Mouse (Mus musculus) myocyte (in vitro differentiated cells): ENCODE data around the gene Fyn. TPM values are rescaled to one million over a fixed set of nuclear protein-coding genes. Genes with fewer than 3 reads are reported as not detected.

Experiments
- H3K27me3 ChIP-seq: one replicate; pipeline ENCODE4 v1.6.1; 2011; ENCODE audit not compliant: control insufficient read depth, insufficient read depth, insufficient read length
- H3K36me3 ChIP-seq: one replicate; pipeline ENCODE4 v1.6.1; 2011; ENCODE audit not compliant: control insufficient read depth, insufficient read depth
- H3K4me2 ChIP-seq: one replicate; pipeline ENCODE4 v1.6.1; 2011; ENCODE audit warnings: low read depth, control low read depth
- H3K4me3 ChIP-seq: one replicate; pipeline ENCODE4 v1.5.1; 2011; ENCODE audit warnings: mild to moderate bottlenecking, control low read depth, moderate library complexity
- H3K79me2 ChIP-seq: one replicate; pipeline ENCODE4 v1.6.1; 2011; ENCODE audit not compliant: control insufficient read depth, insufficient read depth
- H3ac ChIP-seq: one replicate; pipeline ENCODE4 v1.6.1; 2011; ENCODE audit not compliant: control insufficient read depth, insufficient read length
- CEBPB ChIP-seq: IDR thresholded peaks from 2 replicates; pipeline ENCODE4 v1.6.1; 2011; ENCODE audit warnings: mild to moderate bottlenecking, moderate library complexity; ENCODE audit not compliant: poor library complexity, insufficient read depth, severe bottlenecking
- E2F4 ChIP-seq: IDR thresholded peaks from one replicate; pipeline ENCODE4 v1.6.1; 2011; ENCODE audit warnings: mild to moderate bottlenecking, control low read depth, moderate library complexity; ENCODE audit not compliant: insufficient read depth
- MAX ChIP-seq: IDR thresholded peaks from one replicate; pipeline ENCODE4 v1.6.1; 2011; ENCODE audit warnings: low read depth, mild to moderate bottlenecking, control low read depth
- MYOD1 ChIP-seq, 3 experiments: IDR thresholded peaks; one replicate each; pipeline ENCODE4 v1.6.1; 2011; ENCODE audit warnings: control low read depth in 2 of 3, low read depth in 2 of 3, mild to moderate bottlenecking in 2 of 3, moderate library complexity in 1 of 3; ENCODE audit not compliant: insufficient read length in 2 of 3, control insufficient read depth in 1 of 3
- MYOG ChIP-seq, 3 experiments: IDR thresholded peaks; one replicate each; pipeline ENCODE4 v1.6.1; 2011; ENCODE audit warnings: control low read depth in 2 of 3, low read depth in 2 of 3, mild to moderate bottlenecking in 2 of 3; ENCODE audit not compliant: insufficient read length in 2 of 3, control insufficient read depth in 1 of 3, insufficient read depth in 1 of 3
- POLR2A ChIP-seq: IDR thresholded peaks from one replicate; pipeline ENCODE4 v1.6.1; 2011; ENCODE audit warnings: low read depth, mild to moderate bottlenecking, control low read depth, moderate library complexity; ENCODE audit not compliant: insufficient read length
- POLR2AphosphoS2 ChIP-seq: IDR thresholded peaks from one replicate; pipeline ENCODE4 v1.6.1; 2011; ENCODE audit warnings: low read depth, control low read depth; ENCODE audit not compliant: insufficient read length
- REST ChIP-seq: IDR thresholded peaks from one replicate; pipeline ENCODE4 v1.6.1; 2011; ENCODE audit warnings: mild to moderate bottlenecking, control low read depth, moderate library complexity; ENCODE audit not compliant: insufficient read depth, insufficient read length
- SRF ChIP-seq: IDR thresholded peaks from one replicate; pipeline ENCODE4 v1.6.1; 2011; ENCODE audit warnings: low read depth; ENCODE audit not compliant: control insufficient read depth, insufficient read length
- TCF12 ChIP-seq: IDR thresholded peaks from one replicate; pipeline ENCODE4 v1.6.1; 2011; ENCODE audit warnings: mild to moderate bottlenecking, control low read depth; ENCODE audit not compliant: poor library complexity, insufficient read depth, severe bottlenecking
- TCF3 ChIP-seq: IDR thresholded peaks from one replicate; pipeline ENCODE4 v1.6.1; 2011; ENCODE audit warnings: low read depth, control low read depth; ENCODE audit not compliant: insufficient read length
- USF1 ChIP-seq: IDR thresholded peaks from one replicate; pipeline ENCODE4 v1.6.1; 2011; ENCODE audit warnings: low read depth, mild to moderate bottlenecking, control low read depth, moderate library complexity
- polyA plus RNA-seq: library from polyadenylated mRNA; unstranded; fragments of >200 nt; fragmentation: generic; extraction: Trizol; gene quantifications from one replicate; pipeline ENCODE4 v1.2.1, GENCODE M21; 2012; ENCODE audit warnings: missing spikeins

The Fyn gene
- polyA plus RNA-seq, 1 experiment: 148 TPM

DNA sequence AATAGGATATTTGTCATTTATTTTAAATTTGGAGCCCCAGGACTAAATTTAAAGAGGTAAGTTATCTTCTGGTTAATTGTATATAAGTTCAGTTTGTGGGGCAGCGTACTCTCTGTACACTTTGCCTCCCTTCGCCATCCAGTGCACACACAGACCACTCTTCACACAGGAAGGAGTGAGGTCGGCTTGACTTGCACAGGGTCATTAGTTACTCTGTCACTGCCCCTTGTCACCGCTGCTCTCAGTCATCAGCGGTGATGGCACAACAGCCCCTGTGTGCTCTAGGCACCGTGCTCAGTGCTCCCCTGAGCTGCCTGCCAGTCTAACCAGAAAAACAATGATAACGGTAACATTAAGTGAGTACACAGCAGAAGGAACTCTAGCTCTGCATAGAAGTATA is 21.9 kb downstream of the Fyn start:
- H3K36me3 ChIP-seq: peaks cover 27% of the 10 kb centered on the region
- H3K27me3 ChIP-seq: no peaks in the 10 kb centered on the region
- H3ac ChIP-seq: no peak overlapping the region
- H3K4me3 ChIP-seq: no peak overlapping the region
- TF ChIP-seq MYOD1 (IDR thresholded peaks at IDR 0.05; ENCODE audit: control insufficient read depth in 1 of 3, insufficient read length in 2 of 3, low read depth in 2 of 3): no peak
- TF ChIP-seq TCF3: no peak
- H3K4me2 ChIP-seq: no peak overlapping the region
- peaks cover 98% of the 10 kb centered on the region for H3K79me2 ChIP-seq

DNA sequence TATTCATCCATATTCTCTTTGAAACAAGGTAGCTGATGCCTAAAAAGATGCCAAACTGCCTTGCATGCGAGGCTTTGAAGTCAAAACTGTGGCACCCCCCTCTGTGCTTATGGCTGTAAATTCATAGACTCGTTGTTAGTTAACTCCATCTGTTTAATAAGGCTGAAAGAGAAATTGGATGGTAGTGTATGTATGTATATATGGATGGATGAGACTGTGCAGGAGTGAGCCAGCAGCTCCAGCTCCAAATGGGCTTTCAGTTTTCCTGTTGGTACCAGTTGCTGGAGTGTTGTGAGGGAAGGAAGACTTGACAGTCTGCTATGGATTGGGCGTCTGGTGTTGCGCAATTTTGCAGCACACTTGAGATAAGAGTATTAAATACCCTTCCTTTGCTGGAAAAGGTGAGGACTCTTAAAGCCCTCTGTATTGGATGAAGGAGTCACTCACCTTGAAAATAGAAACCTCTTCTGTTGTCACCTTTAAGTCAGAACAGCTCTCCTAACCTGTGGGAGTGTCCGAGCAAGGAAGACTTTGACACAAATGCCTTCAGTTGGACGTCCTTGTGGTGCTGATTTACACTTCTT is 24.3 kb downstream of the Fyn start:
- peaks cover 40% of the 10 kb centered on the region for H3K36me3 ChIP-seq
- H3K79me2 ChIP-seq: peaks cover 89% of the 10 kb centered on the region
- no peaks in the 10 kb centered on the region for H3K27me3 ChIP-seq
- H3ac ChIP-seq: no peak overlapping the region
- TF ChIP-seq CEBPB (peak; percentile 83), MYOD1 (IDR thresholded peaks at IDR 0.05; ENCODE audit: control insufficient read depth in 1 of 3, insufficient read length in 2 of 3, low read depth in 2 of 3) (no peak)
- no peak overlapping the region for H3K4me3 ChIP-seq
- no peak overlapping the region for H3K4me2 ChIP-seq

DNA sequence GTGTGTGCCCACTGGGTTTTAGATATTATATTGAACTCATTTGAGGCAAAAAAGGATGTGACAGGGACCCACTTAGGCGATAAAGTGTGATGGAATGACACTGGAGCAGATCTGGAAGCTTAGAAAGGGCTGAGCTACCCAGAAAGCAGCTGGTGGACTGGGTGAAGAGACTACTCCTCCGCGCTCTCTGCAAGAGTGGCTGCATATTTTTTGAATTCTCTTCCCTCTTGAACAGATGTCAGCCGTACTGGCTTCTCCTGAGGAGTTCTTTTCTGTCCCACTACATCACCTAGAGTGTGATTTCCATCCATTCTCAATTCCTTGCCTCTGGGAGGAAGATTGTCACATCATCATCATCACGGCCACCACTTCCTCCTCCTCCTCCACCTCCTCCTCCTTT is 26.9 kb downstream of the Fyn start:
- peaks cover 78% of the 10 kb centered on the region for H3K79me2 ChIP-seq
- TF ChIP-seq TCF12 (no peak), MYOG (IDR thresholded peaks at IDR 0.05; ENCODE audit: control insufficient read depth in 1 of 3, insufficient read depth in 1 of 3, insufficient read length in 2 of 3, low read depth in 2 of 3) (no peak), CEBPB (no peak), TCF3 (no peak), USF1 (no peak), POLR2A (no peak)

DNA sequence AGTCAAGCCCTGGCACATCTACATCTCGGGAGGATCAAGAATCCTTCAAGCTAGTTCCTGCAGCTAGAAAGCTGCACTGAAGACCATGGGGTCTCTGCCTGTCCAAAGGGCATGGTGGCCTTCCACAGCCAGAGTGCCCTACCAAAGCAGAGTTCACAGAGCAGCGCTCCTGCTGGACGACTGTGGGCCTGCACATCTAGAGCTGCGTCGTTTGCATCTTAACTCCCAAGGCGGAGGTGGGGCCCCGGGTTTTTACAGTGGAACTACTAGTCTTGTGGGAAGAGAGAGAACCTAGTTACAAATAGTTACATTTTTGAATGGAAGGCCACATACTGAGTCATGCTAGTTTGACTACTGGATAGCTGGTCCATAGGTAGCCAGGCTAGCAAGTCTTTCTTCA is 30.3 kb downstream of the Fyn start:
- no peak overlapping the region for H3ac ChIP-seq
- no peak overlapping the region for H3K4me3 ChIP-seq
- peaks cover 48% of the 10 kb centered on the region for H3K36me3 ChIP-seq
- no peaks in the 10 kb centered on the region for H3K27me3 ChIP-seq
- no peak overlapping the region for H3K4me2 ChIP-seq
- H3K79me2 ChIP-seq: peaks cover 71% of the 10 kb centered on the region
- TF ChIP-seq SRF (no peak), CEBPB (no peak), POLR2AphosphoS2 (no peak), USF1 (no peak), MAX (no peak), TCF3 (no peak), E2F4 (no peak), MYOG (IDR thresholded peaks at IDR 0.05; ENCODE audit: control insufficient read depth in 1 of 3, insufficient read depth in 1 of 3, insufficient read length in 2 of 3, low read depth in 2 of 3) (no peak), POLR2A (no peak), REST (no peak), MYOD1 (IDR thresholded peaks at IDR 0.05; ENCODE audit: control insufficient read depth in 1 of 3, insufficient read length in 2 of 3, low read depth in 2 of 3) (no peak), TCF12 (no peak)

More for the DNA sequence above, 26.9 kb downstream of the Fyn start:
- H3ac ChIP-seq: no peak overlapping the region
- peaks cover 52% of the 10 kb centered on the region for H3K36me3 ChIP-seq
- H3K4me3 ChIP-seq: no peak overlapping the region
- H3K4me2 ChIP-seq: no peak overlapping the region
- H3K27me3 ChIP-seq: no peaks in the 10 kb centered on the region

DNA sequence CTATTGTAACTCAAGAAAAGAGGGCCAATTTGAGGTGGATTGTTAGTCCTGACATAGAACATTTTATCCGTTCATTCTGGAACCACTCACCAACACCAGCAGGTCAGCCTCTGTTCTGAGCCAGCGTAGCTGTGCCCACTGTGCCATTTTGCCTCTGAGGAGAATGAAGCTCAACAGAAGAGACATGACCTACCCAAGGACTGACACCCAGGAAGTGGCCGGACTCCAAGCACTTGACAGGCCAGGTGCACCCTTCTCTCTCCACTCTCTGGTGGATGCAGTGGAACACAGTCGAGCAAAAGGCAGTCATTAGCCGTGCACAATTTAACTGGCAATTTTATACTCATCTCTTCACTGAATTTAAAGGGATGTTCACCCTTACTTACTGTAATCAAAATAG is 31.5 kb downstream of the Fyn start:
- H3K4me3 ChIP-seq: no peak overlapping the region
- TF ChIP-seq CEBPB (no peak), POLR2AphosphoS2 (peak; percentile 22), MYOG (IDR thresholded peaks at IDR 0.05; ENCODE audit: control insufficient read depth in 1 of 3, insufficient read depth in 1 of 3, insufficient read length in 2 of 3, low read depth in 2 of 3) (no peak), POLR2A (no peak)
- H3K36me3 ChIP-seq: peaks cover 45% of the 10 kb centered on the region
- H3K27me3 ChIP-seq: no peaks in the 10 kb centered on the region
- no peak overlapping the region for H3ac ChIP-seq
- no peak overlapping the region for H3K4me2 ChIP-seq
- H3K79me2 ChIP-seq: peaks cover 62% of the 10 kb centered on the region

DNA sequence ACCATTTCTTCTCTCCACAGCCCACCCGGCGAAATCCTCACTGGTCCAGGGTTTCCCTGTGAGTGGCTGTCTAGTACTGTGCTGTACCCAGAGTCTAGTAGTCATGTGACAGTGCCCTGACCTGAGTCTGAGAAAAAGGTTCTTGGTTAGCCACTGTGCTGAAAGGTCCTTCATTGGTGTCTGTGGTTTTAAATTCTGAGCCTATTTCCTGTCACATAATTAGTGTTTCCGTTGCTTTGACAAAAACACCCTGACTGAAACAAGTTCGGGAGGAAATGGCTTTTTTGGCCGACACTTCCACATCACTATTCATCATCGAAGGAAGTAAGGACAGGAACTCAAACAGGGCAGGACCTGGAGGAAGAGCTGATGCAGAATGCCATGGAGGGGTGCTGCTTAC is 33.8 kb downstream of the Fyn start:
- Histone ChIP-seq H3K79me2 (peaks cover 62% of the 10 kb centered on the region), H3K36me3 (peaks cover 31% of the 10 kb centered on the region)
- TF ChIP-seq MYOG (IDR thresholded peaks at IDR 0.05; ENCODE audit: control insufficient read depth in 1 of 3, insufficient read depth in 1 of 3, insufficient read length in 2 of 3, low read depth in 2 of 3): no peak
- TF ChIP-seq CEBPB: no peak
- no peak for TF ChIP-seq POLR2AphosphoS2
- TF ChIP-seq MYOD1 (IDR thresholded peaks at IDR 0.05; ENCODE audit: control insufficient read depth in 1 of 3, insufficient read length in 2 of 3, low read depth in 2 of 3): no peak
- TF ChIP-seq E2F4: no peak
- no peak for TF ChIP-seq TCF3
- TF ChIP-seq REST: no peak
- TF ChIP-seq USF1: no peak
- no peak for TF ChIP-seq POLR2A
- TF ChIP-seq TCF12: no peak
- no peak for TF ChIP-seq MAX
- TF ChIP-seq SRF: no peak

More for the DNA sequence above, 33.8 kb downstream of the Fyn start:
- H3K4me2 ChIP-seq: no peak overlapping the region
- no peak overlapping the region for H3K4me3 ChIP-seq
- no peak overlapping the region for H3ac ChIP-seq
- no peaks in the 10 kb centered on the region for H3K27me3 ChIP-seq
